Mouse (Mus musculus): ENCODE data around the gene Hs3st5. TPM values are rescaled to one million over a fixed set of nuclear protein-coding genes. Genes with fewer than 3 reads are reported as not detected.

The Hs3st5 gene
- total RNA-seq, 1 experiment from 2014 or later, result not detected

DNA sequence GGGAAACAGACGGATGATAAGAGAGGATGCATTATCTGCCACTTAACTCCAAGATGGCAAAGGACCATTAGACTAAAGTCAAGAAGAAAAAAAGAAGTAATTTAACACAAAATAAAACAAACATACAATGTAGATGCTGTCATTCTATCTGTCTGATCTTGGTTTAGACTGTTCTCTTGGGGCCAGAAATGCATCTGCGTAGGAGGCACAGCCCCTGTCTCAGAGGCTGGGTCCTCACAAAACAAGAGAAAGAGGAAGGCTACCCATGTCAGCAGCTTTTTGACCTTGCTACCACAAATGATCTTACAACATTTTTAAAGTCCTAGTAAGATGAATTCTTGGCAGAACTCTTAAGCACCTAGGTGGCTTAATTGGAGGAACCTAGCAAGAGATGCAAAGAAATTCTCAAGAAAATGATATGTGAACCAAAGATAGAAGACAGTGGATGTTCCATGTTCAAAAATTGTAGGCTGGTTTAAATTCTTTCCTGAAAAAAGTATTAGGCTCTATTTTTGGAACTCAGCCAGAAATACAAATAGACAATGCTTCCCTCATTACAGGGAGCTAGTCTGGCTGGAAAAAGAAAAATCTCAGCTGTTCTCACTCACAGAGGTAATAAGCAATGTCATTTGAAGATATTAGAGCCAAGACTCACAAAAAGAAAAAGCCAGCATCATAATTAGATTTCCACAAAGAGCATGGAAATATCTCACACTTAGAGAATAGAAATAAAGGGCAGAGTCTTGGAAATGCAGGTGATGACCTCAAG, 355.7 kb downstream of the Hs3st5 start:
- no peak for ATAC-seq (replicated peaks in 1 of 2; ENCODE audit: insufficient read depth in 1 of 2, low FRiP score in 2 of 2, low TSS enrichment in 1 of 2, low read depth in 1 of 2, poor library complexity in 2 of 2, severe bottlenecking in 2 of 2)

Measured in hematopoietic stem cell, adult 5-6 weeks (primary cell).